Mouse (Mus musculus) central nervous system, embryonic 11.5 days (tissue): ENCODE results near the gene Snx33. TPM values are rescaled to one million over a fixed set of nuclear protein-coding genes. Genes with fewer than 3 reads are reported as not detected.

Experiments
- polyA plus RNA-seq: library from polyadenylated mRNA; depleted of rRNA; stranded (reverse); fragments of >200 nt; gene quantifications from 2 replicates; pipeline ENCODE4 v1.2.3, GENCODE M21; 2012; rRNA removed

Gene Snx33
- polyA plus RNA-seq, result 6.7 and 8.9 TPM in 2 replicates

GRCm38 (mm10) chr9:56928041-56928811, at the start of gene Snx33:
TSS of gene Snx33 (minus strand) at chr9:56928371.

GRCm38 (mm10) chr9:56950414-56951400, 22.5 kb upstream of the Snx33 start, which contains the start of gene Snupn:
TSS of gene Snupn (plus strand) at chr9:56950878.

GRCm38 (mm10) chr9:56937223-56938160, 9.3 kb upstream of the Snx33 start, which contains the start of gene Imp3:
TSS of gene Imp3 (plus strand) at chr9:56937475.

Other genes with a start within 250 kb of the Snx33 start
- gene Lingo1, start 131.9 kb downstream of the Snx33 start, polyA plus RNA-seq, result 9.9 and 20.5 TPM in 2 replicates
- gene Odf3l1, start 63.7 kb downstream of the Snx33 start, polyA plus RNA-seq, result 0.29 TPM in 1 of 2 replicates, not detected in the other
- 2.0 and 5.6 TPM in 2 replicates for gene Cspg4, start 63.3 kb downstream of the Snx33 start, polyA plus RNA-seq
- 103 and 126 TPM in 2 replicates for gene Imp3, start 9.1 kb upstream of the Snx33 start, polyA plus RNA-seq
- 16.5 and 19.8 TPM in 2 replicates for gene Snupn, start 22.5 kb upstream of the Snx33 start, polyA plus RNA-seq
- 26.1 and 37.2 TPM in 2 replicates for gene Ptpn9, start 66.6 kb upstream of the Snx33 start, polyA plus RNA-seq
- gene Sin3a, start 143.7 kb upstream of the Snx33 start, polyA plus RNA-seq, result 55.8 and 88.4 TPM in 2 replicates
- gene Man2c1, start 202.3 kb upstream of the Snx33 start, polyA plus RNA-seq, result 80.1 and 106 TPM in 2 replicates
- 7.5 and 9.3 TPM in 2 replicates for gene Neil1, start 219.9 kb upstream of the Snx33 start, polyA plus RNA-seq
- 133 and 143 TPM in 2 replicates for gene Commd4, start 230.0 kb upstream of the Snx33 start, polyA plus RNA-seq